32 mouse cellular contexts compared by ENCODE assay signal in genomic region chr16:44773673-44774072, GRCm38 (mm10). TPM values are rescaled to one million over a fixed set of nuclear protein-coding genes. Genes with fewer than 3 reads are reported as not detected.
A peak's percentile ranks its signal among the peaks of the same experiment; 100 is the strongest.
DNase-seq lines count a peak whose midpoint lies in the region; ATAC-seq and TF ChIP-seq lines count a peak whose summit lies in the region.
"Had no signal": no experiment of that assay in that cellular context is flagged by ENCODE, and none has a peak within 500 bp of the region (broad histone marks: within the 10 kb centered on the region; RNA-seq: fewer than 3 reads in every experiment).

No protein-coding gene starts in this region.

- no peaks in the 10 kb centered on the region for H3K36me3 ChIP-seq in testis, adult 2 months (ENCODE audit: control insufficient read depth, insufficient read depth, low read length)
- H3K36me3 ChIP-seq in macrophage (ENCODE audit: inconsistent target): no peaks in the 10 kb centered on the region
- no peaks in the 10 kb centered on the region for H3K36me3 ChIP-seq in kidney, embryonic 15.5 days
- H3K36me3 ChIP-seq: hindbrain, embryonic 12.5 days; liver, embryonic 12.5 days; midbrain, embryonic 13.5 days; neural tube, embryonic 13.5 days had no signal

- no peak overlapping the region for H3K4me2 ChIP-seq in kidney, embryonic 15.5 days
- H3K4me2 ChIP-seq: heart, embryonic 11.5 days; hindbrain, embryonic 12.5 days; liver, embryonic 12.5 days; midbrain, embryonic 13.5 days; neural tube, embryonic 13.5 days had no signal

- H3K4me1 ChIP-seq in testis, adult 2 months (ENCODE audit: control insufficient read depth, insufficient read depth, low read length): no peaks in the 10 kb centered on the region
- H3K4me1 ChIP-seq in kidney, embryonic 15.5 days: no peaks in the 10 kb centered on the region
- H3K4me1 ChIP-seq: hindbrain, embryonic 12.5 days; midbrain, embryonic 13.5 days; neural tube, embryonic 13.5 days had no signal

- DNase-seq in testis, postnatal 14 days (ENCODE audit: low spot score): no peak
- no peak for DNase-seq in right cerebral cortex, adult 2 months (ENCODE audit: low spot score in 2 of 2)
- DNase-seq in heart, adult 18-20 months: no peak
- DNase-seq: adrenal gland, postnatal 25 days; cerebellum, adult 2 months; cerebellum, postnatal 14 days; heart, postnatal 36 days; kidney, adult 11 months; kidney, postnatal 25 days; left cerebral cortex, postnatal 4 days; liver, postnatal 0 days; right cerebral cortex, postnatal 14 days; thymus, adult 2 months; thymus, postnatal 36 days had no signal

- peaks cover 94% of the 10 kb centered on the region for H3K79me2 ChIP-seq in macrophage (ENCODE audit: inconsistent target)

- WGBS in macrophage (ENCODE audit: missing documents): 48% methylated on average over 3 of the region's 3 CpGs
- 85% methylated on average over 3 of the region's 3 CpGs for WGBS in kidney, embryonic 15.5 days

- H3K9ac ChIP-seq in kidney, embryonic 15.5 days: no peak overlapping the region
- H3K9ac ChIP-seq: hindbrain, embryonic 12.5 days; liver, embryonic 12.5 days; liver, postnatal 0 days; midbrain, embryonic 13.5 days; neural tube, embryonic 13.5 days had no signal

- H3K4me3 ChIP-seq in testis, adult 2 months (ENCODE audit: control insufficient read depth, low read depth, low read length): peak overlapping the region; percentile 29; the same call in 1 of the 2 replicates
- H3K4me3 ChIP-seq in macrophage (ENCODE audit: inconsistent target): no peak overlapping the region
- H3K4me3 ChIP-seq in kidney, embryonic 15.5 days (replicated peaks): no peak overlapping the region
- H3K4me3 ChIP-seq: erythroblast, embryonic 14.5 days; hindbrain, embryonic 12.5 days; layer of hippocampus, adult 2 months; liver, embryonic 12.5 days; midbrain, embryonic 13.5 days; neural tube, embryonic 13.5 days had no signal

- peak; percentile 13 for ATAC-seq in activated CD4-positive, CD25-positive, alpha-beta regulatory T cell, adult 4 months
- no peak for ATAC-seq in kidney, embryonic 15.5 days (replicated peaks; ENCODE audit: low FRiP score)
- ATAC-seq: forebrain, embryonic 16.5 days; liver, embryonic 12.5 days; liver, postnatal 0 days; lung, postnatal 0 days; midbrain, embryonic 13.5 days had no signal

- H3K27me3 ChIP-seq in testis, adult 2 months (ENCODE audit: control insufficient read depth, insufficient read depth, low read length): no peaks in the 10 kb centered on the region
- H3K27me3 ChIP-seq in kidney, embryonic 15.5 days: no peaks in the 10 kb centered on the region
- H3K27me3 ChIP-seq: CH12.LX; hindbrain, embryonic 12.5 days; liver, embryonic 12.5 days; midbrain, embryonic 13.5 days; neural tube, embryonic 13.5 days had no signal

- TF ChIP-seq CTCF in testis, adult 2 months (IDR thresholded peaks at IDR 0.05; ENCODE audit: control insufficient read depth, insufficient read depth, insufficient replicate concordance, low read depth, low read length): no peak

- H3K27ac ChIP-seq in testis, adult 2 months (ENCODE audit: control insufficient read depth, insufficient read depth, low read depth, low read length): no peak overlapping the region
- H3K27ac ChIP-seq in macrophage: peak overlapping the region; percentile 15; the same call in 1 of the 2 replicates
- H3K27ac ChIP-seq in kidney, embryonic 15.5 days: no peak overlapping the region
- H3K27ac ChIP-seq: hindbrain, embryonic 12.5 days; layer of hippocampus, adult 2 months; liver, embryonic 12.5 days; midbrain, embryonic 13.5 days; neural tube, embryonic 13.5 days had no signal

- H3K9me3 ChIP-seq in kidney, embryonic 15.5 days (replicated peaks): no peaks in the 10 kb centered on the region
- H3K9me3 ChIP-seq: hindbrain, embryonic 12.5 days; liver, embryonic 12.5 days; midbrain, embryonic 13.5 days; neural tube, embryonic 13.5 days had no signal

- no peak for TF ChIP-seq POLR2A in testis, adult 2 months (IDR thresholded peaks at IDR 0.05; ENCODE audit: control insufficient read depth, low read depth, low read length)

RNA-seq across cellular contexts. Expression of gene Cd200r1, which starts 8.1 kb away (rescaled TPM):
- polyA plus RNA-seq in testis, adult 2 months (2012; rRNA removed): not detected in 2 replicates
- polyA plus RNA-seq in activated CD4-positive, CD25-positive, alpha-beta regulatory T cell, adult 4 months (2017; shearing (Covaris generic)): 10 to 100 TPM; 39.1 to 40.4 TPM
- 100 to 1,000 TPM in 9 of 26 experiments, 10 to 100 TPM in 16, 1 to 10 TPM in 1; 6.9 to 227 (median 68.2) TPM for total RNA-seq in macrophage (2018; cell fraction: chromatin; rRNA removed)
- 100 to 1,000 TPM in 13 of 26 experiments, 10 to 100 TPM in 13; 44.5 to 152 (median 99.2) TPM for total RNA-seq in macrophage (2018; cell fraction: cytosol; rRNA removed)
- total RNA-seq in macrophage (2018; cell fraction: nucleus; rRNA removed): 100 to 1,000 TPM in 14 of 26 experiments, 10 to 100 TPM in 12; 42.7 to 338 (median 106) TPM
- polyA plus RNA-seq in macrophage (2018): 131 to 179 TPM (median 136 TPM) in 3 replicates
- 0.37 and 0.62 TPM in 2 replicates for polyA plus RNA-seq in kidney, embryonic 15.5 days (2015; fragmentation: Nextera tagmentation; extraction: Ambion mirVana)
- total RNA-seq in heart, adult 18-20 months (2021): under 1 TPM; 0.21 to 0.40 TPM
- total RNA-seq: adrenal gland, postnatal 25 days; left cerebral cortex, postnatal 4 days had no signal
- polyA plus RNA-seq: erythroblast, embryonic 14.5 days had no signal

RNA-seq across cellular contexts. Expression of gene Gtpbp8, which starts 27.5 kb away (rescaled TPM):
- 2.8 and 3.0 TPM in 2 replicates for polyA plus RNA-seq in testis, adult 2 months (2012; rRNA removed)
- 10 to 100 TPM; 34.5 to 43.4 TPM for polyA plus RNA-seq in activated CD4-positive, CD25-positive, alpha-beta regulatory T cell, adult 4 months (2017; shearing (Covaris generic))
- total RNA-seq in macrophage (2018; cell fraction: chromatin; rRNA removed): 10 to 100 TPM in 23 of 26 experiments, 1 to 10 TPM in 3; 6.4 to 59.2 (median 25.5) TPM
- total RNA-seq in macrophage (2018; cell fraction: cytosol; rRNA removed): 10 to 100 TPM; 13.9 to 34.7 (median 24.2) TPM
- total RNA-seq in macrophage (2018; cell fraction: nucleus; rRNA removed): 10 to 100 TPM; 11.5 to 61.5 (median 25.2) TPM
- polyA plus RNA-seq in macrophage (2018): 23.0 to 34.3 TPM (median 27.6 TPM) in 3 replicates
- 29.5 and 32.8 TPM in 2 replicates for polyA plus RNA-seq in kidney, embryonic 15.5 days (2015; fragmentation: Nextera tagmentation; extraction: Ambion mirVana)
- total RNA-seq in heart, adult 18-20 months (2021): 10 to 100 TPM in 1 of 2 experiments, 1 to 10 TPM in 1; 9.1 to 11.1 TPM

RNA-seq across cellular contexts. Expression of gene Cd200r4, which starts 37.9 kb away (rescaled TPM):
- not detected in 2 replicates for polyA plus RNA-seq in testis, adult 2 months (2012; rRNA removed)
- polyA plus RNA-seq in activated CD4-positive, CD25-positive, alpha-beta regulatory T cell, adult 4 months (2017; shearing (Covaris generic)): 1 to 10 TPM; 4.5 to 5.4 TPM
- total RNA-seq in macrophage (2018; cell fraction: chromatin; rRNA removed): 10 to 100 TPM in 24 of 26 experiments, 1 to 10 TPM in 2; 2.8 to 45.4 (median 29.6) TPM
- total RNA-seq in macrophage (2018; cell fraction: cytosol; rRNA removed): 100 to 1,000 TPM in 5 of 26 experiments, 10 to 100 TPM in 21; 44.1 to 143 (median 74.1) TPM
- total RNA-seq in macrophage (2018; cell fraction: nucleus; rRNA removed): 100 to 1,000 TPM in 2 of 26 experiments, 10 to 100 TPM in 24; 21.2 to 110 (median 60.3) TPM
- 36.9 to 105 TPM (median 66.6 TPM) in 3 replicates for polyA plus RNA-seq in macrophage (2018)
- 0.09 TPM in 1 of 2 replicates, not detected in the other for polyA plus RNA-seq in kidney, embryonic 15.5 days (2015; fragmentation: Nextera tagmentation; extraction: Ambion mirVana)
- not detected for total RNA-seq in heart, adult 18-20 months (2021)
- total RNA-seq: adrenal gland, postnatal 25 days; ES-E14; gastrocnemius, adult 8-10 months; heart, postnatal 36 days; layer of hippocampus, adult 2 months; layer of hippocampus, postnatal 25 days; left cerebral cortex, postnatal 4 days had no signal
- polyA plus RNA-seq: erythroblast, embryonic 14.5 days; forebrain, embryonic 16.5 days; hindbrain, embryonic 12.5 days; kidney, embryonic 14.5 days; midbrain, embryonic 13.5 days had no signal

RNA-seq across cellular contexts. Expression of gene Nepro, which starts 49.6 kb away (rescaled TPM):
- 2.9 and 3.7 TPM in 2 replicates for polyA plus RNA-seq in testis, adult 2 months (2012; rRNA removed)
- 1 to 10 TPM; 5.7 to 5.8 TPM for polyA plus RNA-seq in activated CD4-positive, CD25-positive, alpha-beta regulatory T cell, adult 4 months (2017; shearing (Covaris generic))
- total RNA-seq in macrophage (2018; cell fraction: chromatin; rRNA removed): 10 to 100 TPM; 11.7 to 28.5 (median 21.0) TPM
- total RNA-seq in macrophage (2018; cell fraction: cytosol; rRNA removed): 1 to 10 TPM; 3.7 to 8.9 (median 6.0) TPM
- total RNA-seq in macrophage (2018; cell fraction: nucleus; rRNA removed): 10 to 100 TPM in 25 of 26 experiments, 1 to 10 TPM in 1; 10.0 to 32.5 (median 15.5) TPM
- polyA plus RNA-seq in macrophage (2018): 7.2 to 8.6 TPM (median 7.6 TPM) in 3 replicates
- polyA plus RNA-seq in kidney, embryonic 15.5 days (2015; fragmentation: Nextera tagmentation; extraction: Ambion mirVana): 10.5 and 11.3 TPM in 2 replicates
- 1 to 10 TPM; 3.6 to 4.5 TPM for total RNA-seq in heart, adult 18-20 months (2021)

Comparison
In these comparisons a context has a peak if more than half of its experiments do, and no peak if none do; other contexts are left out.
1. RNA of gene Cd200r1, which starts 8.1 kb away (polyA plus RNA-seq): 131 to 179 TPM in macrophage and 39.1 to 40.4 TPM in activated CD4-positive, CD25-positive, alpha-beta regulatory T cell, adult 4 months; 0.37 to 0.62 TPM in kidney, embryonic 15.5 days and not detected in testis, adult 2 months; every median in the first group is over 10 times any median in the second.